ENCODE assay signal across 12 mouse cellular contexts in the genomic region with DNA sequence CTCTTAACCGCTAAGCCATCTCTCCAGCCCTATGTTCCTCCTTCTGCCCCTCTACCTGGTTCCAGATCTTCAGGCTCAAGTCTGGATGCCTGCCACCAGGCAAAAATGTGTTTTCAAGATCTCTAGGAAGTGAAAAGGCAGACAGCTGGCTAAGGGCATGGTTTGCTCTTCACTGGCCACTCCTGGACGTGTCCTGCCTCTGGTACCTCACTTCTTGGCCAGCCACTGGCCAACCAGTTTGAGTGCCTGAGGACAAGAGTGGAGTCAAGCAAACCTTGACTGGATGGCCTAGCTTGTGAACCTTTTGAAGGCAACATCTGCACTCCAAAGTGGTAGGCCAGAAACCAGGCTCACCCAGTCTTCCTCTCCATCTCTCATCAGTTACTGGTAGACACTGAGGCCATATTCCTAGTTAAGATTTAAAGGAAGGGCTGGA. TPM values are rescaled to one million over a fixed set of nuclear protein-coding genes. Genes with fewer than 3 reads are reported as not detected.
DNase-seq lines count a peak whose midpoint lies in the region; ATAC-seq and TF ChIP-seq lines count a peak whose summit lies in the region.
"Had no signal": no experiment of that assay in that cellular context is flagged by ENCODE, and none has a peak within 500 bp of the region (broad histone marks: within the 10 kb centered on the region; RNA-seq: fewer than 3 reads in every experiment).

No protein-coding gene starts in this region.

- no peak overlapping the region for H3K27ac ChIP-seq in hindbrain, embryonic 10.5 days
- H3K27ac ChIP-seq in hindbrain, embryonic 16.5 days (ENCODE audit: low read depth, low read length) = no peak overlapping the region
- no peak overlapping the region for H3K27ac ChIP-seq in MEL (ENCODE audit: control insufficient read depth, low read depth, low read length)
- no peak overlapping the region for H3K27ac ChIP-seq in limb, embryonic 11.5 days (replicated peaks; ENCODE audit: low read depth, low read length)
- H3K27ac ChIP-seq: midbrain, embryonic 12.5 days had no signal

- DNase-seq in hindbrain, embryonic 10.5 days (ENCODE audit: low spot score) = peak; percentile 36
- DNase-seq in 3134 (ENCODE audit: extremely low read depth, insufficient read length, low spot score) (peak; percentile 58), MEL (ENCODE audit: low read depth, low spot score) (peak; percentile 68)
- DNase-seq in limb, embryonic 11.5 days (ENCODE audit: low spot score) = peak; percentile 53
- no peak for DNase-seq in urinary bladder, postnatal 36 days (ENCODE audit: low spot score in 2 of 2)
- no peak for DNase-seq in layer of hippocampus, adult 9-10 months (ENCODE audit: low spot score)
- DNase-seq: kidney, adult 18-20 months had no signal

- no peak for TF ChIP-seq EP300 in MEL (IDR thresholded peaks at IDR 0.05; ENCODE audit: low read depth in 1 of 2, low read length in 2 of 2)

- H3K4me1 ChIP-seq in hindbrain, embryonic 10.5 days (replicated peaks) = peaks cover 7% of the 10 kb centered on the region; the same call in 1 of the 2 replicates
- peaks cover 10% of the 10 kb centered on the region for H3K4me1 ChIP-seq in hindbrain, embryonic 16.5 days (ENCODE audit: control insufficient read depth, insufficient read depth, low read depth, low read length)
- H3K4me1 ChIP-seq in MEL (ENCODE audit: control insufficient read depth in 1 of 2, insufficient read depth in 2 of 2, low read length in 2 of 2) = peaks cover under 1 to 2% of the 10 kb centered on the region in 2 experiments; a peak in 3 of 4 replicates
- no peaks in the 10 kb centered on the region for H3K4me1 ChIP-seq in limb, embryonic 11.5 days (ENCODE audit: control insufficient read depth, insufficient read depth, low read length)
- H3K4me1 ChIP-seq: embryonic facial prominence, embryonic 12.5 days had no signal

- no peak for TF ChIP-seq RAD21 in MEL (IDR thresholded peaks at IDR 0.05; ENCODE audit: low read depth, low read length)

- WGBS in hindbrain, embryonic 10.5 days = 79% methylated on average over 2 of the region's 2 CpGs
- 74% methylated on average over 2 of the region's 2 CpGs for WGBS in hindbrain, embryonic 16.5 days
- 88% methylated on average over 2 of the region's 2 CpGs for WGBS in limb, embryonic 11.5 days

- peaks cover 25% of the 10 kb centered on the region for H3K36me3 ChIP-seq in hindbrain, embryonic 10.5 days
- peaks cover 7% of the 10 kb centered on the region; the same call in 1 of the 2 replicates for H3K36me3 ChIP-seq in hindbrain, embryonic 16.5 days (ENCODE audit: control insufficient read depth, insufficient read depth, low read length)
- peaks cover 4 to 12% of the 10 kb centered on the region in 2 experiments for H3K36me3 ChIP-seq in MEL (ENCODE audit: control insufficient read depth in 1 of 2, insufficient read depth in 2 of 2, low read length in 2 of 2)
- H3K36me3 ChIP-seq in limb, embryonic 11.5 days (ENCODE audit: control insufficient read depth, insufficient read depth, low read length) = no peaks in the 10 kb centered on the region

- H3K4me2 ChIP-seq in hindbrain, embryonic 16.5 days (ENCODE audit: low read length) = no peak overlapping the region
- H3K4me2 ChIP-seq in limb, embryonic 11.5 days (ENCODE audit: low read depth, severe bottlenecking) = no peak overlapping the region
- H3K4me2 ChIP-seq: embryonic facial prominence, embryonic 12.5 days; midbrain, embryonic 12.5 days had no signal

- no peaks in the 10 kb centered on the region for H3K9me3 ChIP-seq in hindbrain, embryonic 10.5 days
- no peaks in the 10 kb centered on the region for H3K9me3 ChIP-seq in hindbrain, embryonic 16.5 days (ENCODE audit: control insufficient read depth, low read length)
- H3K9me3 ChIP-seq in MEL (replicated peaks; ENCODE audit: insufficient read depth, low read length) = no peaks in the 10 kb centered on the region
- no peaks in the 10 kb centered on the region for H3K9me3 ChIP-seq in limb, embryonic 11.5 days (ENCODE audit: control insufficient read depth, low read length)
- H3K9me3 ChIP-seq: embryonic facial prominence, embryonic 12.5 days; midbrain, embryonic 12.5 days had no signal

- no peak for TF ChIP-seq POLR2A in MEL (IDR thresholded peaks at IDR 0.05; ENCODE audit: control insufficient read depth in 1 of 2, insufficient read depth in 1 of 2, low read depth in 1 of 2, low read length in 2 of 2, poor library complexity in 1 of 2)

- no peak overlapping the region for H3K9ac ChIP-seq in hindbrain, embryonic 16.5 days (ENCODE audit: low read depth, low read length)
- H3K9ac ChIP-seq in MEL (ENCODE audit: control insufficient read depth, low read depth, low read length, poor library complexity, severe bottlenecking) = no peak overlapping the region
- H3K9ac ChIP-seq in limb, embryonic 11.5 days (ENCODE audit: low read length) = no peak overlapping the region
- H3K9ac ChIP-seq: embryonic facial prominence, embryonic 12.5 days; midbrain, embryonic 12.5 days had no signal

- TF ChIP-seq CTCF in MEL (IDR thresholded peaks at IDR 0.05 in 2 of 3, conservative IDR thresholded peaks at IDR 0.05 in 1 of 3; ENCODE audit: control insufficient read depth in 1 of 3, insufficient read depth in 1 of 3, low read depth in 2 of 3, low read length in 3 of 3, poor library complexity in 1 of 3, severe bottlenecking in 1 of 3) = no peak

- peaks cover 14% of the 10 kb centered on the region for H3K79me2 ChIP-seq in MEL (ENCODE audit: control insufficient read depth, insufficient read depth, low read length, poor library complexity)

- H3K4me3 ChIP-seq in hindbrain, embryonic 10.5 days = no peak overlapping the region
- no peak overlapping the region for H3K4me3 ChIP-seq in hindbrain, embryonic 16.5 days (ENCODE audit: low read length)
- no peak overlapping the region for H3K4me3 ChIP-seq in MEL (ENCODE audit: control insufficient read depth in 1 of 2, insufficient read depth in 1 of 2, low read depth in 2 of 2, low read length in 2 of 2)
- H3K4me3 ChIP-seq in limb, embryonic 11.5 days (ENCODE audit: low read depth, low read length) = no peak overlapping the region
- H3K4me3 ChIP-seq: embryonic facial prominence, embryonic 12.5 days; midbrain, embryonic 12.5 days had no signal

- H3K27me3 ChIP-seq in hindbrain, embryonic 10.5 days (ENCODE audit: insufficient read depth, poor library complexity, severe bottlenecking) = no peaks in the 10 kb centered on the region
- H3K27me3 ChIP-seq in hindbrain, embryonic 16.5 days (replicated peaks; ENCODE audit: control insufficient read depth, insufficient read depth, low read length) = no peaks in the 10 kb centered on the region
- no peaks in the 10 kb centered on the region for H3K27me3 ChIP-seq in MEL (ENCODE audit: control insufficient read depth in 1 of 2, insufficient read depth in 2 of 2, low read length in 2 of 2)
- H3K27me3 ChIP-seq in limb, embryonic 11.5 days (ENCODE audit: control insufficient read depth, insufficient read depth, low read length) = no peaks in the 10 kb centered on the region
- H3K27me3 ChIP-seq: embryonic facial prominence, embryonic 12.5 days; midbrain, embryonic 12.5 days had no signal

- no peak for ATAC-seq in hindbrain, embryonic 16.5 days
- ATAC-seq in limb, embryonic 11.5 days (ENCODE audit: insufficient number of reproducible peaks, low FRiP score, low TSS enrichment, low read depth) = no peak
- no peak for ATAC-seq in megakaryocyte progenitor cell, adult 5-6 weeks (replicated peaks; ENCODE audit: poor library complexity)
- ATAC-seq: activated CD4-positive, CD25-positive, alpha-beta regulatory T cell, adult 4 months had no signal

RNA-seq across cellular contexts. Expression of a gene that starts 7.5 kb away (rescaled TPM):
- 184 and 204 TPM in 2 replicates for polyA plus RNA-seq in hindbrain, embryonic 10.5 days (2016; fragmentation: Nextera tagmentation; extraction: Ambion mirVana)
- 76.0 and 76.2 TPM in 2 replicates for polyA plus RNA-seq in hindbrain, embryonic 16.5 days (2015; fragmentation: Nextera tagmentation; extraction: Ambion mirVana)
- 253 and 322 TPM in 2 replicates for total RNA-seq in MEL (2012; rRNA removed)
- 100 to 1,000 TPM in 1 of 2 experiments, not detected in 1; 326 TPM for polyA plus RNA-seq in MEL (2012; ENCODE audit: insufficient read depth in 1 of 2, insufficient read length in 2 of 2, low read depth in 1 of 2, low replicate concordance in 2 of 2, missing spikeins in 1 of 2)
- polyA plus RNA-seq in limb, embryonic 11.5 days (2014; fragmentation: Nextera tagmentation; extraction: Ambion mirVana) = 164 and 168 TPM in 2 replicates
- 29.4 and 29.8 TPM in 2 replicates for total RNA-seq in megakaryocyte progenitor cell, adult 5-6 weeks (2015)
- 46.5 and 52.7 TPM in 2 replicates for total RNA-seq in megakaryocyte progenitor cell, adult 5-6 weeks (2017)

RNA-seq across cellular contexts. Expression of a gene that starts 7.8 kb away (rescaled TPM):
- polyA plus RNA-seq in hindbrain, embryonic 10.5 days (2016; fragmentation: Nextera tagmentation; extraction: Ambion mirVana) = 1,623 and 1,834 TPM in 2 replicates
- polyA plus RNA-seq in hindbrain, embryonic 16.5 days (2015; fragmentation: Nextera tagmentation; extraction: Ambion mirVana) = 1,585 and 1,603 TPM in 2 replicates
- 451 and 498 TPM in 2 replicates for total RNA-seq in MEL (2012; rRNA removed)
- 100 to 1,000 TPM in 1 of 2 experiments, 10 to 100 TPM in 1; 96.6 to 767 TPM for polyA plus RNA-seq in MEL (2012; ENCODE audit: insufficient read depth in 1 of 2, insufficient read length in 2 of 2, low read depth in 1 of 2, low replicate concordance in 2 of 2, missing spikeins in 1 of 2)
- polyA plus RNA-seq in limb, embryonic 11.5 days (2014; fragmentation: Nextera tagmentation; extraction: Ambion mirVana) = 2,190 and 2,300 TPM in 2 replicates
- 714 and 817 TPM in 2 replicates for total RNA-seq in megakaryocyte progenitor cell, adult 5-6 weeks (2015)
- 751 and 801 TPM in 2 replicates for total RNA-seq in megakaryocyte progenitor cell, adult 5-6 weeks (2017)

RNA-seq across cellular contexts. Expression of a gene that starts 10.1 kb away (rescaled TPM):
- polyA plus RNA-seq in hindbrain, embryonic 10.5 days (2016; fragmentation: Nextera tagmentation; extraction: Ambion mirVana) = 47.7 and 51.3 TPM in 2 replicates
- 30.1 and 37.6 TPM in 2 replicates for polyA plus RNA-seq in hindbrain, embryonic 16.5 days (2015; fragmentation: Nextera tagmentation; extraction: Ambion mirVana)
- 21.7 and 24.0 TPM in 2 replicates for total RNA-seq in MEL (2012; rRNA removed)
- 10 to 100 TPM in 1 of 2 experiments, not detected in 1; 42.3 TPM for polyA plus RNA-seq in MEL (2012; ENCODE audit: insufficient read depth in 1 of 2, insufficient read length in 2 of 2, low read depth in 1 of 2, low replicate concordance in 2 of 2, missing spikeins in 1 of 2)
- polyA plus RNA-seq in limb, embryonic 11.5 days (2014; fragmentation: Nextera tagmentation; extraction: Ambion mirVana) = 34.6 and 37.0 TPM in 2 replicates
- 13.7 and 15.3 TPM in 2 replicates for total RNA-seq in megakaryocyte progenitor cell, adult 5-6 weeks (2015)
- total RNA-seq in megakaryocyte progenitor cell, adult 5-6 weeks (2017) = 14.2 and 18.7 TPM in 2 replicates

RNA-seq across cellular contexts. Expression of a gene that starts 45.5 kb away (rescaled TPM):
- 0.92 and 0.94 TPM in 2 replicates for polyA plus RNA-seq in hindbrain, embryonic 10.5 days (2016; fragmentation: Nextera tagmentation; extraction: Ambion mirVana)
- 1.8 and 2.1 TPM in 2 replicates for polyA plus RNA-seq in hindbrain, embryonic 16.5 days (2015; fragmentation: Nextera tagmentation; extraction: Ambion mirVana)
- 0.39 and 0.69 TPM in 2 replicates for total RNA-seq in MEL (2012; rRNA removed)
- polyA plus RNA-seq in MEL (2012; ENCODE audit: insufficient read depth in 1 of 2, insufficient read length in 2 of 2, low read depth in 1 of 2, low replicate concordance in 2 of 2, missing spikeins in 1 of 2) = under 1 TPM in 1 of 2 experiments, not detected in 1; 0.85 TPM
- polyA plus RNA-seq in limb, embryonic 11.5 days (2014; fragmentation: Nextera tagmentation; extraction: Ambion mirVana) = 1.0 and 1.5 TPM in 2 replicates
- total RNA-seq in megakaryocyte progenitor cell, adult 5-6 weeks (2015) = 0.05 and 0.15 TPM in 2 replicates
- total RNA-seq in megakaryocyte progenitor cell, adult 5-6 weeks (2017) = 0.17 TPM in 1 of 2 replicates, not detected in the other
- polyA plus RNA-seq: activated CD4-positive, CD25-positive, alpha-beta regulatory T cell, adult 4 months had no signal

RNA-seq across cellular contexts. Expression of a gene that starts 57.8 kb away (rescaled TPM):
- polyA plus RNA-seq in hindbrain, embryonic 10.5 days (2016; fragmentation: Nextera tagmentation; extraction: Ambion mirVana) = 3.1 and 4.5 TPM in 2 replicates
- polyA plus RNA-seq in hindbrain, embryonic 16.5 days (2015; fragmentation: Nextera tagmentation; extraction: Ambion mirVana) = 0.69 and 0.80 TPM in 2 replicates
- 146 and 176 TPM in 2 replicates for total RNA-seq in MEL (2012; rRNA removed)
- 100 to 1,000 TPM in 1 of 2 experiments, not detected in 1; 115 TPM for polyA plus RNA-seq in MEL (2012; ENCODE audit: insufficient read depth in 1 of 2, insufficient read length in 2 of 2, low read depth in 1 of 2, low replicate concordance in 2 of 2, missing spikeins in 1 of 2)
- polyA plus RNA-seq in limb, embryonic 11.5 days (2014; fragmentation: Nextera tagmentation; extraction: Ambion mirVana) = 1.1 and 1.3 TPM in 2 replicates
- total RNA-seq in megakaryocyte progenitor cell, adult 5-6 weeks (2015) = 13.6 and 15.8 TPM in 2 replicates
- total RNA-seq in megakaryocyte progenitor cell, adult 5-6 weeks (2017) = 15.5 and 26.1 TPM in 2 replicates

Comparison
In these comparisons a context has a peak if more than half of its experiments do, and no peak if none do; other contexts are left out.
1. DNase-seq: peak in hindbrain, embryonic 10.5 days (single experiment), 3134 (single experiment), MEL (single experiment) and limb, embryonic 11.5 days (single experiment); none in urinary bladder, postnatal 36 days (0 of 2) and layer of hippocampus, adult 9-10 months (single experiment).